Mouse (Mus musculus) stomach, postnatal 0 days (tissue): Measurements from ENCODE around the gene Bcas3.

Experiments
- CTCF ChIP-seq: IDR thresholded peaks from 2 replicates; pipeline ENCODE4 v1.5.1; 2016; ENCODE audit warnings: antibody characterized with exemption, low read depth, mild to moderate bottlenecking, moderate library complexity
- EP300 ChIP-seq: optimal IDR thresholded peaks from 2 replicates; pipeline ENCODE3; 2016; ENCODE audit warnings: antibody characterized with exemption

DNA sequence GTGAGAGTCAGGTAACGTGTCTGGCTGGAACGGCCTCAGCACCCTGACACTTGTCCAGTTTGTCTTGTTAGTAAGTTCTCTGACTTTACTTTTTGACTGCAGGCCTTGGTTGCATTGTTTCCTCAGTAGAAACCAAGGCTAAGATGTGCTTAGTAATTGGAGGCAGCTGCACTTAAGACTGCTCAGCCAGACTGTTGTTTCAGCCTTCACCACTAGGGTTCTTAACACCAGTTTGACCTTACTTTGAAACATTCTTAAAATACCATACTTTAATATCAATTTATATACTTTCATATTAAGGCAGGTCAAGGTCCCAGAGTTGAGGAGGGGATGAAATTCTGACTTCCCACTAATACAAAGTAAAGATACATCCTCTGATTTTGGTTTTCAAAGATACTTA lies 273.9 kb downstream of the Bcas3 start:
- TF ChIP-seq CTCF: peak; percentile 60
- no peak for TF ChIP-seq EP300
